Mouse (Mus musculus) midbrain, embryonic 16.5 days (tissue): Measurements from ENCODE around the gene Eftud2. TPM values are rescaled to one million over a fixed set of nuclear protein-coding genes. Genes with fewer than 3 reads are reported as not detected.

Experiments used
- ATAC-seq: fragments of 200-750 bp; cut with Nextera tagmentation; 2 replicates; pipeline ENCODE4 v1.8.0; 2017; ENCODE audit warnings: moderate TSS enrichment
- H3K27ac ChIP-seq: fragments of 300-500 bp; sonication (generic); 2 replicates; pipeline ENCODE4 v1.5.1; 2014; ENCODE audit warnings: mild to moderate bottlenecking, low read length, mixed read lengths
- H3K27me3 ChIP-seq: fragments of 300-500 bp; sonication (generic); 2 replicates; pipeline ENCODE4 v1.6.1; 2014; ENCODE audit warnings: low read depth, low read length, mixed read lengths; ENCODE audit not compliant: control insufficient read depth, insufficient read depth
- H3K36me3 ChIP-seq: fragments of 300-500 bp; sonication (generic); 2 replicates; pipeline ENCODE4 v1.6.1; 2014; ENCODE audit warnings: mild to moderate bottlenecking, low read length, moderate library complexity, mixed read lengths; ENCODE audit not compliant: control insufficient read depth, insufficient read depth
- H3K4me1 ChIP-seq: fragments of 300-500 bp; sonication (generic); 2 replicates; pipeline ENCODE4 v1.6.1; 2014; ENCODE audit warnings: mild to moderate bottlenecking, low read length, mixed read lengths; ENCODE audit not compliant: control insufficient read depth, insufficient read depth
- H3K4me2 ChIP-seq: fragments of 300-500 bp; sonication (generic); 2 replicates; pipeline ENCODE4 v1.6.1; 2014; ENCODE audit warnings: mild to moderate bottlenecking, low read length, mixed read lengths
- H3K4me3 ChIP-seq: fragments of 300-500 bp; sonication (generic); 2 replicates; pipeline ENCODE4 v1.5.1; 2014; ENCODE audit warnings: low read depth, mild to moderate bottlenecking, low read length, moderate library complexity, mixed read lengths
- H3K9ac ChIP-seq: fragments of 300-500 bp; sonication (generic); 2 replicates; pipeline ENCODE4 v1.6.1; 2014; ENCODE audit warnings: low read depth, low read length, mixed read lengths
- H3K9me3 ChIP-seq: fragments of 300-500 bp; sonication (generic); replicated peaks from 2 replicates; pipeline ENCODE4 v1.6.1; 2014; ENCODE audit warnings: mild to moderate bottlenecking, low read length, mixed read lengths; ENCODE audit not compliant: control insufficient read depth, poor library complexity, severe bottlenecking
- WGBS: fragments of 180-500 bp; shearing (Covaris S2); extraction: QIAGEN DNeasy Blood & Tissue Kit; methylation state at CpG from one replicate; pipeline ENCODE4 v1.1.7; 2014; 5-methylcytosine and 5-hydroxymethylcytosine counted together
- polyA plus RNA-seq: library from polyadenylated mRNA; unstranded; fragments of >200 nt; fragmentation: Nextera tagmentation; extraction: Ambion mirVana; gene quantifications from 2 replicates; pipeline ENCODE4 v1.2.1, GENCODE M21; 2015

The Eftud2 gene
- polyA plus RNA-seq, 1 experiment from 2014 or later = 133 TPM

- H3K9ac ChIP-seq = no peak overlapping the region
- H3K27me3 ChIP-seq = no peaks in the 10 kb centered on the region
- no peak overlapping the region for H3K4me2 ChIP-seq
- no peaks in the 10 kb centered on the region for H3K9me3 ChIP-seq
- no peak overlapping the region for H3K4me3 ChIP-seq
- 67% methylated on average over 18 of the region's 18 CpGs for WGBS
- no peak for ATAC-seq
- H3K36me3 ChIP-seq = peaks cover 7% of the 10 kb centered on the region
- no peaks in the 10 kb centered on the region for H3K4me1 ChIP-seq
- H3K27ac ChIP-seq = no peak overlapping the region
These were observed 48.0 kb downstream of the Eftud2 start for GRCm38 (mm10) chr11:102832700-102833297.

- H3K9ac ChIP-seq = no peak overlapping the region
- no peaks in the 10 kb centered on the region for H3K4me1 ChIP-seq
- no peak for ATAC-seq
- 83% methylated on average over 4 of the region's 4 CpGs for WGBS
- no peak overlapping the region for H3K27ac ChIP-seq
- no peak overlapping the region for H3K4me3 ChIP-seq
- H3K4me2 ChIP-seq = no peak overlapping the region
- H3K27me3 ChIP-seq = no peaks in the 10 kb centered on the region
- H3K36me3 ChIP-seq = no peaks in the 10 kb centered on the region
- no peaks in the 10 kb centered on the region for H3K9me3 ChIP-seq
These were observed 50.5 kb downstream of the Eftud2 start for GRCm38 (mm10) chr11:102830276-102830675.

- WGBS = 68% methylated on average over 4 of the region's 4 CpGs
- ATAC-seq = no peak
- H3K4me2 ChIP-seq = no peak overlapping the region
These were observed 53.7 kb downstream of the Eftud2 start for GRCm38 (mm10) chr11:102827097-102827496.

GRCm38 (mm10) chr11:102826476-102826875 lies 54.3 kb downstream of the Eftud2 start:
- Histone ChIP-seq H3K4me2 (no peak overlapping the region), H3K9ac (no peak overlapping the region), H3K4me1 (no peaks in the 10 kb centered on the region), H3K9me3 (no peaks in the 10 kb centered on the region), H3K36me3 (no peaks in the 10 kb centered on the region), H3K27me3 (0 out of 2 replicates have a peak, but pooled peaks cover 3% of the 10 kb centered on the region), H3K27ac (no peak overlapping the region), H3K4me3 (no peak overlapping the region)
- 73% methylated on average over 2 of the region's 2 CpGs for WGBS
- ATAC-seq = no peak

More at GRCm38 (mm10) chr11:102827097-102827496, 53.7 kb downstream of the Eftud2 start:
- Histone ChIP-seq H3K27me3 (0 out of 2 replicates have a peak, but pooled peaks cover 3% of the 10 kb centered on the region), H3K9ac (no peak overlapping the region), H3K9me3 (no peaks in the 10 kb centered on the region), H3K27ac (no peak overlapping the region), H3K4me1 (no peaks in the 10 kb centered on the region), H3K4me3 (no peak overlapping the region), H3K36me3 (no peaks in the 10 kb centered on the region)

GRCm38 (mm10) chr11:102821231-102821630 lies 59.6 kb downstream of the Eftud2 start:
- 54% methylated on average over 6 of the region's 6 CpGs for WGBS
- peaks cover 18% of the 10 kb centered on the region for H3K4me1 ChIP-seq
- H3K9me3 ChIP-seq = no peaks in the 10 kb centered on the region
- no peak for ATAC-seq
- H3K9ac ChIP-seq = no peak overlapping the region
- no peak overlapping the region for H3K4me3 ChIP-seq
- no peaks in the 10 kb centered on the region for H3K36me3 ChIP-seq
- H3K27ac ChIP-seq = no peak overlapping the region
- no peak overlapping the region for H3K4me2 ChIP-seq
- H3K27me3 ChIP-seq = peaks cover 3% of the 10 kb centered on the region; the same call in 1 of the 2 replicates

- Histone ChIP-seq H3K9ac (no peak overlapping the region), H3K4me1 (peaks cover 18% of the 10 kb centered on the region), H3K27ac (no peak overlapping the region), H3K36me3 (no peaks in the 10 kb centered on the region), H3K4me2 (no peak overlapping the region), H3K27me3 (peaks cover 3% of the 10 kb centered on the region; the same call in 1 of the 2 replicates), H3K9me3 (no peaks in the 10 kb centered on the region), H3K4me3 (no peak overlapping the region)
- WGBS = 9% methylated on average over 3 of the region's 3 CpGs
- ATAC-seq = no peak
These were observed 60.4 kb downstream of the Eftud2 start for GRCm38 (mm10) chr11:102820432-102820831.

- Histone ChIP-seq H3K4me2 (peak overlapping the region; percentile 87), H3K27ac (peak overlapping the region; percentile 85), H3K9ac (peak overlapping the region; percentile 87; the same call in 1 of the 2 replicates), H3K4me3 (peak overlapping the region; percentile 86), H3K9me3 (no peaks in the 10 kb centered on the region), H3K4me1 (peaks cover 18% of the 10 kb centered on the region), H3K36me3 (no peaks in the 10 kb centered on the region), H3K27me3 (peaks cover 3% of the 10 kb centered on the region; the same call in 1 of the 2 replicates)
- peak; percentile 70 for ATAC-seq
- 7% methylated on average over 14 of the region's 14 CpGs for WGBS
These were observed 60.9 kb downstream of the Eftud2 start for GRCm38 (mm10) chr11:102819783-102820385.

GRCm38 (mm10) chr11:102819021-102819782 lies 61.6 kb downstream of the Eftud2 start, which contains the start of gene Gjc1:
Gjc1 (minus strand) TSS chr11:102819700.
- Histone ChIP-seq H3K27me3 (peaks cover 3% of the 10 kb centered on the region; the same call in 1 of the 2 replicates), H3K4me2 (peak within 1 kb of the TSS; percentile 87), H3K4me1 (peaks cover 18% of the 10 kb centered on the region), H3K27ac (peak within 1 kb of the TSS; percentile 85), H3K9ac (peak within 1 kb of the TSS; percentile 87), H3K9me3 (no peaks in the 10 kb centered on the region), H3K4me3 (peak within 1 kb of the TSS; percentile 86), H3K36me3 (no peaks in the 10 kb centered on the region)
- under 1% methylated on average over 49 of the region's 97 CpGs for WGBS
- ATAC-seq = peak; percentile 86
